Mouse (Mus musculus): ENCODE measurements around the gene Fkbp2. TPM values are rescaled to one million over a fixed set of nuclear protein-coding genes. Genes with fewer than 3 reads are reported as not detected.

Gene Fkbp2
- polyA plus RNA-seq, 1 experiment = 28.3 TPM

DNA sequence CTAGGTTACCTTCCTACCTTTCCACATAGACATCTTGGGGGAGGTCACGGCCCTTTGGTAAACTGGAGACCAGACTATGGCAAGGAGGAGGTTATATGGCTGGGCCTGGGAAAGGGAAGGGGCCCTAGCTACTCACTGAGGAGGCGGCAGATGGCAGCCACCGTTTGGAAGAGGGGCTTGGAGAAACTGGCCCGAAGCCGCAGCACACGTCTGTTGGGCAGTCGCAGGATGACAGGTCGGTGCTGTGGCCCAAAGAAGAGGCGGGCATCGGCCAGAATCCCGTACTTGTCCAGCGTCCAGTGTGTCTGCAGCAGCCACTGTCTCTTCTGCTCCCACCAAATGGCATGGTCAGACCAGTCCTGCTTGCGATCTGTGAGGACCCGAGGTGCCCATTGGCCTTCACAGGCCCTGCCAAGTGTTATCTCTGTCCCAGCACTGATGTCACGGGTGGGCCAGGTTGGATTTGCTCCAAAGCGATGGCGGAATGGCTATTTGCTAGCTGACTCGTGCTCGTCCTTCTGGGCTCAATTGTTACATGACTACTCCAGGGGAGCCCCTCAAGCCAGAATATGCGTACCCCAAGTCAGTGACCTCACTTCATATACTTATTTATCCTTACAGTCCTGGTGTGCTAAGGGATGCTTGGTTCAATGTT is 34.3 kb upstream of the Fkbp2 start:
- Histone ChIP-seq H3K4me3 (ENCODE audit: control insufficient read depth, low read depth, low read length) (no peak overlapping the region), H3K36me3 (ENCODE audit: control insufficient read depth, insufficient read depth, low read length) (no peaks in the 10 kb centered on the region), H3K27me3 (ENCODE audit: control insufficient read depth, insufficient read depth, low read length) (no peaks in the 10 kb centered on the region), H3K27ac (ENCODE audit: control insufficient read depth, insufficient read depth, low read depth, low read length) (no peak overlapping the region), H3K4me1 (ENCODE audit: control insufficient read depth, insufficient read depth, low read length) (no peaks in the 10 kb centered on the region)
- no peak for TF ChIP-seq POLR2A (IDR thresholded peaks at IDR 0.05; ENCODE audit: control insufficient read depth, low read depth, low read length)
- TF ChIP-seq CTCF (IDR thresholded peaks at IDR 0.05; ENCODE audit: control insufficient read depth, insufficient read depth, insufficient replicate concordance, low read depth, low read length) = no peak

DNA sequence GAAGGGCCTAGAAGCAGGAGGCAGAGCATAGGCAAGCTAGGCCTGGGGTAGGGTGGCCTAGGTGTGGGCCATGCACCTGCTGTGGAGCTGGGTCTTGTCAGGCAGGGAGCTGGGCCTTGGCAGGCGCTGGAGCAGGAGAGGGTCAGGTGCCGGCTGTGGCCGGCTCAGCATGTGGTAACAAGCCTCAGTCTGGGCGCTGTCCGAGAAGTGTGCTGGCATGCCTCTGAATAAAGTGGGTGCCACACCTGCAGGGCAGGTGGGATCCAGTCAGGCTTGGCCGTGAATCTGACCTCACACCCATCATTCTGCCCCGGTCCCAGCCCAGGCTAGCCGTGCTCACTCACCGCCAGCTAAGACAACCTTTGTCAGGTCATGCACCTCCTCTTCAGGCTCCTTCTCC is 33.7 kb upstream of the Fkbp2 start:
- no peaks in the 10 kb centered on the region for H3K4me1 ChIP-seq (ENCODE audit: control insufficient read depth, insufficient read depth, low read length)
- H3K4me3 ChIP-seq (ENCODE audit: control insufficient read depth, low read depth, low read length) = no peak overlapping the region
- H3K27ac ChIP-seq (ENCODE audit: control insufficient read depth, insufficient read depth, low read depth, low read length) = no peak overlapping the region
- TF ChIP-seq CTCF (IDR thresholded peaks at IDR 0.05; ENCODE audit: control insufficient read depth, insufficient read depth, insufficient replicate concordance, low read depth, low read length) (no peak), POLR2A (IDR thresholded peaks at IDR 0.05; ENCODE audit: control insufficient read depth, low read depth, low read length) (no peak)
- H3K36me3 ChIP-seq (ENCODE audit: control insufficient read depth, insufficient read depth, low read length) = no peaks in the 10 kb centered on the region
- no peaks in the 10 kb centered on the region for H3K27me3 ChIP-seq (ENCODE audit: control insufficient read depth, insufficient read depth, low read length)

DNA sequence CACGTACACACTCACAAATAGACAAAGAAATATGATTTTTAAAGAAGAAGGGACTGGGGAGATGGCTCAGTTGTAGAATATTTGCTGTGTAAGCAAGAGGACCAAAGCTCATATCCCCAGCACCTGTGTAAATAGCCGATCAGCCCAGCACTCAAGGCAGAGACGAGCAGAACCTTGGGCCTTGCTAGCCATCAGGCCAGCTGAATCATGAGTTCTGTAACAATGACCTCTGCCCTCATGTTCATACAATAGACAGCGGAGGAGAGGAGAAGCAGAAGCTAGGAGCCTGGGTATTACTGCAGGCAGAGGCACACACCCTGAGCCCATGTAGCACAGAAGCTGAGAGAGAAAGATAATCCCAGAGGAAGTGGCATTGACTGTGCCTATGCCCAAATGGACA is 32.1 kb upstream of the Fkbp2 start:
- Histone ChIP-seq H3K4me3 (ENCODE audit: control insufficient read depth, low read depth, low read length) (no peak overlapping the region), H3K27me3 (ENCODE audit: control insufficient read depth, insufficient read depth, low read length) (no peaks in the 10 kb centered on the region), H3K4me1 (ENCODE audit: control insufficient read depth, insufficient read depth, low read length) (no peaks in the 10 kb centered on the region), H3K36me3 (ENCODE audit: control insufficient read depth, insufficient read depth, low read length) (no peaks in the 10 kb centered on the region), H3K27ac (ENCODE audit: control insufficient read depth, insufficient read depth, low read depth, low read length) (no peak overlapping the region)
- TF ChIP-seq CTCF (IDR thresholded peaks at IDR 0.05; ENCODE audit: control insufficient read depth, insufficient read depth, insufficient replicate concordance, low read depth, low read length) (no peak), POLR2A (IDR thresholded peaks at IDR 0.05; ENCODE audit: control insufficient read depth, low read depth, low read length) (no peak)

DNA sequence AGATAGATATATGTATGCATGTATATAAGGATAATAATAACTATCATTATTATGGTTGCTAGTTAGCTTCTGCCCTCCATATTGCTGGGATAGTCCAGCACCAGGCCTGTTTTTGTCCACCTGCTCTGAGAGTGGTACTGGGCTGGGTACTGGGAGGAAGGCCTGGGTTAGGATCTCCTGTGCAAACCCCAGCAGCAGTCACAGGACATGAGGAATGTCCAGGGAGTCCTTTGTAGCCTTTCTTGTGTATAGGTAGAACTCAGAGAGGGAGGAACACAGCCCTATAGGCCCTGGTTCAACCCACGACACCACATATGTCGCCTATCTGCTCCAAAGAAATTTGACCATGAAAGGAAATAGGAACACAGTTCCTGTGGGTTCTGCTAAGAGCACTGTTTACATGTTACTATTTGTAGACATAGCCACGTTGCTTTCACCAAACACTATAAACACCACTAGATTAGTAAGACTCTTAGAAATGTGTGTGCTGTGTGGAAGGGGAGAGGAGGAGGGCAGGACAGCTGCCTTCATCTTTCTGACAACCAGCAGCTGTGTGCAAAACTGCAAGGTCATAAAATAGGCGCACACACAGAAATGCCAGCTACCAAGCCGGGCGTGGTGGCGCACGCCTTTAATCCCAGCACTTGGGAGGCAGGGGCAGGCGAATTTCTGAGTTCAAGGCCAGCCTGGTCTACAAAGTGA is 26.7 kb upstream of the Fkbp2 start:
- H3K36me3 ChIP-seq (ENCODE audit: control insufficient read depth, insufficient read depth, low read length) = no peaks in the 10 kb centered on the region
- no peak for TF ChIP-seq POLR2A (IDR thresholded peaks at IDR 0.05; ENCODE audit: control insufficient read depth, low read depth, low read length)
- TF ChIP-seq CTCF (IDR thresholded peaks at IDR 0.05; ENCODE audit: control insufficient read depth, insufficient read depth, insufficient replicate concordance, low read depth, low read length) = no peak
- no peaks in the 10 kb centered on the region for H3K27me3 ChIP-seq (ENCODE audit: control insufficient read depth, insufficient read depth, low read length)
- H3K4me1 ChIP-seq (ENCODE audit: control insufficient read depth, insufficient read depth, low read length) = no peaks in the 10 kb centered on the region
- no peak overlapping the region for H3K4me3 ChIP-seq (ENCODE audit: control insufficient read depth, low read depth, low read length)
- H3K27ac ChIP-seq (ENCODE audit: control insufficient read depth, insufficient read depth, low read depth, low read length) = no peak overlapping the region

DNA sequence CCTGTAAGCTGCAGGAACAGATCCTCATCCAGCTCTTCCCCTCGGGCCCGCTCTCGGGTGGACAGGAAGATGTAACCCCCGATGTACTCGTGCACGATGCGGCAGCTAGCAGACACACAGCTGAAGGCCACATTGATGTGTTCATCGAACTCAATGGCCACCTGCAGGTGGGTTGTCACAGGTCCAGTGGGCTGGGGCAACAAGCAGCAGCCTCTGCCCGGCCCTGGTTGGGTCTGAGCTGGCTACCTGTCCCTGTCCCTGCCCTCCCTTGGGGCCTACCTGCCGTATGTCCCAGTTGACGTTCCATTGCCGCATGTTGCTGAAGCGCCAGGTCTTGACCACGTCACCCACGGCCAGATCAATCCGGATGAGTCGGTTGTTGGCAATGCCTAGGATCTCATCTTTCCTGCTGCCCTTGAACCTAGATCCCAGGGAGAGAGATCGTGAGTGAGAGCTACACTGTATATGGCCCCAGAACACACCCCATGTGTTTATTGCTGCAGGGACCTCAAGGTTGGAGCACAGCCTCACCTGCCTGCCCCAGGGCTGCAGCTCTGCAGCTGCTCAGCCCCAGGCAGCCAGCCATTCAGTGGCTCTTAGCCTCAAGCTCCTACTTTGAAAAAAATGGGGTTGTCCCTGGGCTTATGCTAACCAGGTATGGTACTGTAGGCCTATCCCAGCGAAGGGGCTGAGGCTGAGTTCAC is 19.2 kb upstream of the Fkbp2 start:
- Histone ChIP-seq H3K4me1 (ENCODE audit: control insufficient read depth, insufficient read depth, low read length) (peaks cover 14% of the 10 kb centered on the region), H3K36me3 (ENCODE audit: control insufficient read depth, insufficient read depth, low read length) (no peaks in the 10 kb centered on the region), H3K4me3 (ENCODE audit: control insufficient read depth, low read depth, low read length) (no peak overlapping the region), H3K27ac (ENCODE audit: control insufficient read depth, insufficient read depth, low read depth, low read length) (no peak overlapping the region), H3K27me3 (ENCODE audit: control insufficient read depth, insufficient read depth, low read length) (no peaks in the 10 kb centered on the region)
- no peak for TF ChIP-seq CTCF (IDR thresholded peaks at IDR 0.05; ENCODE audit: control insufficient read depth, insufficient read depth, insufficient replicate concordance, low read depth, low read length)
- TF ChIP-seq POLR2A (IDR thresholded peaks at IDR 0.05; ENCODE audit: control insufficient read depth, low read depth, low read length) = no peak

DNA sequence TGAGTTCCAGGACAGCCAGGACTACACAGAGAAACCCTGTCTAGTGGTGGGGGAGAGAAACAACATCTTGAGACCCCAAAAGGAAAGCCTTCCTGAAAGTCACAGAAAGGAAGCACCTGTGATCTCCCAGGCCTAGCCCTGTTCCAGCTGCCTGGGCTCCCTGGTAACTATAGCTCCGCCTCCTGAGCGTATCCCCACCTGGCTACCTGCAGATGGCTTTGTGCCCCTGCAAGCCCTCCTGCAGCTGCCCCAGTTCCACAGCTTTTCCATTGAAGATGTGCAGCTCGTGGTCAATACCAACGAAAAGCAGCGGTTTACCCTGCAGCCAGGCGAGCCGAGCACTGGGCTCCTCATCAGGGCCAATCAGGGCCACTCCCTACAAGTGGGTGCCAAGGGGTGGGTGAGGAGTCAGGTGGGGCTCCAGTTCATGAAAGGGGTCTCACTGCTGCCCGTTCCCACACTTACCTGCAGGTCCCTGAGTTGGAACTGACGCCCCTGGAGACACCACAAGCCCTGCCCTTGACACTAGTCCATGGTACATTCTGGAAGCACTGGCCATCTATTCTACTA is 17.5 kb upstream of the Fkbp2 start:
- Histone ChIP-seq H3K27me3 (ENCODE audit: control insufficient read depth, insufficient read depth, low read length) (no peaks in the 10 kb centered on the region), H3K4me3 (ENCODE audit: control insufficient read depth, low read depth, low read length) (peak overlapping the region; percentile 7), H3K36me3 (ENCODE audit: control insufficient read depth, insufficient read depth, low read length) (no peaks in the 10 kb centered on the region), H3K27ac (ENCODE audit: control insufficient read depth, insufficient read depth, low read depth, low read length) (no peak overlapping the region), H3K4me1 (ENCODE audit: control insufficient read depth, insufficient read depth, low read length) (peaks cover 15% of the 10 kb centered on the region)
- TF ChIP-seq POLR2A (IDR thresholded peaks at IDR 0.05; ENCODE audit: control insufficient read depth, low read depth, low read length) (no peak), CTCF (IDR thresholded peaks at IDR 0.05; ENCODE audit: control insufficient read depth, insufficient read depth, insufficient replicate concordance, low read depth, low read length) (no peak)

DNA sequence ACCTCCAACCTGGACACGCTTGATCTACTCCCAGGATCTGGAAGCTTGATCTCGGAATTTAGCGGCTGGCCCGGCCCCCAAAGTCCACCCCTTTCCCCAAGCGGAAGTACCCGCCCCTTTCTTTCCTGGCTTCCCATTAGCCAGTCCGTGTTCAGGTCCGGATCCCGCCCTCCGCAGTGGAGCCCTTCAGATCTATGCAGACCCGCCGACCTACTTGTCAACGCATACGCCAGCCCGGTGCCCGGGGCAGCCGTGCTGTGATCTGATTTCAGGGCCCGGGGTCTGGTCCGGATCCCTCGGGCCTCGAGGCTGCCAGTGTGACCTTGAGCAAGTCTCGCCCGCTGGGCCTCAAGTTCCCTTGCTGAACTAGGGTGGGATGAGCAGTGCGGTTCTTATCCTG is 15.7 kb upstream of the Fkbp2 start, which contains the start of the genes Nudt22 and Trpt1:
Gene Nudt22 (minus strand): TSS at position 112 of the 400 bp plus-strand sequence.
Gene Trpt1 (plus strand): TSS at position 126 of the 400 bp plus-strand sequence.
- no peak for TF ChIP-seq CTCF (IDR thresholded peaks at IDR 0.05; ENCODE audit: control insufficient read depth, insufficient read depth, insufficient replicate concordance, low read depth, low read length)
- TF ChIP-seq POLR2A (IDR thresholded peaks at IDR 0.05; ENCODE audit: control insufficient read depth, low read depth, low read length) = peak; percentile 51; the same call in 1 of the 2 replicates
- Histone ChIP-seq H3K27ac (ENCODE audit: control insufficient read depth, insufficient read depth, low read depth, low read length) (peak within 1 kb of the TSS; percentile 61; the same call in 1 of the 2 replicates), H3K4me3 (ENCODE audit: control insufficient read depth, low read depth, low read length) (peak within 1 kb of the TSS; percentile 85), H3K27me3 (ENCODE audit: control insufficient read depth, insufficient read depth, low read length) (no peaks in the 10 kb centered on the region), H3K4me1 (ENCODE audit: control insufficient read depth, insufficient read depth, low read length) (peaks cover 23% of the 10 kb centered on the region), H3K36me3 (ENCODE audit: control insufficient read depth, insufficient read depth, low read length) (no peaks in the 10 kb centered on the region)

Measured in testis, adult 2 months (tissue).